Mouse (Mus musculus) cerebellum, postnatal 14 days (tissue): ENCODE data around the gene Ffar4.
A peak's percentile ranks its signal among the peaks of the same experiment; 100 is the strongest.

Experiments used
- DNase-seq, 2 experiments: peaks; one replicate each; pipeline ENCODE4 v3.0.0; 2021; ENCODE audit warnings: mixed read lengths in 2 of 2

Ffar4 gene

GRCm38 (mm10) chr19:38096858-38097758 lies at the start of gene Ffar4:
Gene Ffar4 (plus strand): TSS chr19:38097071.
- peak; percentile 8 to 21 for DNase-seq

GRCm38 (mm10) chr19:38049686-38050085 lies 47.2 kb upstream of the Ffar4 start:
- DNase-seq, result no peak

- peak; percentile 41 to 47 for DNase-seq
Measured at GRCm38 (mm10) chr19:38053227-38054041, 43.4 kb upstream of the Ffar4 start.

GRCm38 (mm10) chr19:38054149-38054719 lies 42.6 kb upstream of the Ffar4 start:
- DNase-seq, result peak; percentile 80 to 81

- DNase-seq, result peak; percentile 96 to 98
Measured at GRCm38 (mm10) chr19:38054720-38055192, 42.1 kb upstream of the Ffar4 start, which contains the start of gene Cep55. Gene Cep55 (plus strand): TSS chr19:38055011.

- DNase-seq, result no peak
Measured at GRCm38 (mm10) chr19:38055798-38056197, 41.1 kb upstream of the Ffar4 start.

- no peak for DNase-seq
Measured at GRCm38 (mm10) chr19:38056276-38056675, 40.6 kb upstream of the Ffar4 start.

GRCm38 (mm10) chr19:38056931-38057330 lies 39.9 kb upstream of the Ffar4 start:
- DNase-seq, result no peak

- DNase-seq, result no peak
Measured at GRCm38 (mm10) chr19:38063201-38063600, 33.7 kb upstream of the Ffar4 start.

GRCm38 (mm10) chr19:38064051-38064450 lies 32.8 kb upstream of the Ffar4 start:
- no peak for DNase-seq

- DNase-seq, result no peak
Measured at GRCm38 (mm10) chr19:38073226-38073625, 23.6 kb upstream of the Ffar4 start.

GRCm38 (mm10) chr19:38075051-38075450 lies 21.8 kb upstream of the Ffar4 start:
- no peak for DNase-seq

GRCm38 (mm10) chr19:38076251-38076650 lies 20.6 kb upstream of the Ffar4 start:
- peak; percentile 65 to 81 for DNase-seq

GRCm38 (mm10) chr19:38077851-38078540 lies 18.9 kb upstream of the Ffar4 start:
- peak; percentile 48 to 68 for DNase-seq

- DNase-seq, result no peak
Measured at GRCm38 (mm10) chr19:38081361-38081760, 15.5 kb upstream of the Ffar4 start.

- DNase-seq, result no peak
Measured at GRCm38 (mm10) chr19:38082931-38083525, 13.8 kb upstream of the Ffar4 start.

GRCm38 (mm10) chr19:38085841-38086240 lies 11.0 kb upstream of the Ffar4 start:
- no peak for DNase-seq

- peak; percentile 33 to 68 for DNase-seq
Measured at GRCm38 (mm10) chr19:38086948-38087551, 9.8 kb upstream of the Ffar4 start.

GRCm38 (mm10) chr19:38089358-38089757 lies 7.5 kb upstream of the Ffar4 start:
- DNase-seq, result no peak

GRCm38 (mm10) chr19:38091512-38091985 lies 5.3 kb upstream of the Ffar4 start:
- DNase-seq, result no peak

GRCm38 (mm10) chr19:38096231-38096630 lies 640 bp upstream of the Ffar4 start:
- no peak for DNase-seq
